Mouse (Mus musculus): ENCODE measurements at regions not wholly inside any gene's neighbourhood (a gene's known extent, or its start where the extent isn't known, plus 50 kb on each side); places are given as distances from the start of the nearest gene placed in this dataset.

- H3K36me3 ChIP-seq (ENCODE audit: control insufficient read depth, insufficient read depth, low read length, poor library complexity, severe bottlenecking): no peaks in the 10 kb centered on the region
- no peak overlapping the region for H3K4me3 ChIP-seq (ENCODE audit: low read depth, low read length)
- H3K27me3 ChIP-seq (ENCODE audit: control insufficient read depth, insufficient read depth, low read length, poor library complexity, severe bottlenecking): peaks cover 2% of the 10 kb centered on the region; the same call in 1 of the 2 replicates
- no peak overlapping the region for H3K27ac ChIP-seq (ENCODE audit: insufficient read depth, low read length)
- H3K9ac ChIP-seq (ENCODE audit: low read depth, poor library complexity, severe bottlenecking): no peak overlapping the region
- H3K4me1 ChIP-seq (ENCODE audit: control insufficient read depth, insufficient read depth, low read length): no peaks in the 10 kb centered on the region
- no peaks in the 10 kb centered on the region for H3K9me3 ChIP-seq (replicated peaks; ENCODE audit: control insufficient read depth, insufficient read depth, low read length, poor library complexity, severe bottlenecking)
- TF ChIP-seq CTCF (IDR thresholded peaks at IDR 0.05; ENCODE audit: low read depth, low read length) (no peak), POLR2A (IDR thresholded peaks at IDR 0.05; ENCODE audit: insufficient read depth, low read length) (no peak), EP300 (IDR thresholded peaks at IDR 0.05; ENCODE audit: insufficient read depth, low read depth, low read length) (no peak)
Observed at GRCm38 (mm10) chr8:103507068-103507467, 594.4 kb upstream of the Cdh5 start.

DNA sequence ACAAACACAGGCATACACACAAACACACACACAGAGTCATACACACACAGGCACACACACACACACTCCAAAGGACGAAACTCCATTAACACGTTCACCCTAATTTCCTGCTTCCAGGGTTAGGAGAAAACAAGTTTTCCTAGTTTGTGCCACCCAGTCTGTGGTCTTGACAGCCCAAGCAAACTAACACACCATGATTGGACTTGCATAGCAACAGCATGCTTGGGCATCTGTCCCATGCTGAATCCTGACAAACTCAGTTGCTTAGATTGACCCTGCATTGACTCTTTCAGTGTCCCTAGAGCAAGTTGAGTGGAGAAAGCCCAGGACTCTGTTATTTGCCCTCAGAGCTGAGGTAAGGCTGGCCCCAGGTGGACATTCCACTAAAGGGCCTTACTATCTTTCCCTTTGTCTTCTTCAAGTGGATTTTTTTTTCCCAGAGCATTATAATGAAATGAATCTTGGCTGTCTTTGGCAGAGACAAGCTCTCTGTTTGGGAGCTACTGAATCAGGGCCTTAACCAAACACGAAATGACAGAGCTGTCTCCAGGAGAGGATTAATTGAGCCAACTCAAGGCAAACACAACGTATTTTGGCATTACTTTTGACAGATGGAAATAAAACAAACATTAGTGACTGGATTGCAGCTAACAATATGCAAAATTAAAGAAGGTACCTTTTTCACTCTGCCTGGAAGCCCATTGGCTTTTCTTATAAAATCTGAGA is 581.1 kb upstream of the Cdh5 start:
- Histone ChIP-seq H3K36me3 (ENCODE audit: control insufficient read depth, insufficient read depth, low read length, poor library complexity, severe bottlenecking) (no peaks in the 10 kb centered on the region), H3K27me3 (ENCODE audit: control insufficient read depth, insufficient read depth, low read length, poor library complexity, severe bottlenecking) (no peaks in the 10 kb centered on the region), H3K9ac (ENCODE audit: low read depth, poor library complexity, severe bottlenecking) (no peak overlapping the region), H3K9me3 (replicated peaks; ENCODE audit: control insufficient read depth, insufficient read depth, low read length, poor library complexity, severe bottlenecking) (no peaks in the 10 kb centered on the region), H3K4me1 (ENCODE audit: control insufficient read depth, insufficient read depth, low read length) (no peaks in the 10 kb centered on the region), H3K27ac (ENCODE audit: insufficient read depth, low read length) (no peak overlapping the region), H3K4me3 (ENCODE audit: low read depth, low read length) (no peak overlapping the region)
- TF ChIP-seq EP300 (IDR thresholded peaks at IDR 0.05; ENCODE audit: insufficient read depth, low read depth, low read length) (no peak), CTCF (IDR thresholded peaks at IDR 0.05; ENCODE audit: low read depth, low read length) (no peak), POLR2A (IDR thresholded peaks at IDR 0.05; ENCODE audit: insufficient read depth, low read length) (no peak)

- Histone ChIP-seq H3K36me3 (ENCODE audit: control insufficient read depth, insufficient read depth, low read length, poor library complexity, severe bottlenecking) (no peaks in the 10 kb centered on the region), H3K9ac (ENCODE audit: low read depth, poor library complexity, severe bottlenecking) (no peak overlapping the region), H3K27me3 (ENCODE audit: control insufficient read depth, insufficient read depth, low read length, poor library complexity, severe bottlenecking) (no peaks in the 10 kb centered on the region), H3K4me1 (ENCODE audit: control insufficient read depth, insufficient read depth, low read length) (no peaks in the 10 kb centered on the region), H3K9me3 (replicated peaks; ENCODE audit: control insufficient read depth, insufficient read depth, low read length, poor library complexity, severe bottlenecking) (no peaks in the 10 kb centered on the region), H3K27ac (ENCODE audit: insufficient read depth, low read length) (no peak overlapping the region), H3K4me3 (ENCODE audit: low read depth, low read length) (no peak overlapping the region)
- TF ChIP-seq POLR2A (IDR thresholded peaks at IDR 0.05; ENCODE audit: insufficient read depth, low read length) (no peak), EP300 (IDR thresholded peaks at IDR 0.05; ENCODE audit: insufficient read depth, low read depth, low read length) (no peak), CTCF (IDR thresholded peaks at IDR 0.05; ENCODE audit: low read depth, low read length) (no peak)
Observed at GRCm38 (mm10) chr8:103530903-103531302, 570.5 kb upstream of the Cdh5 start.

DNA sequence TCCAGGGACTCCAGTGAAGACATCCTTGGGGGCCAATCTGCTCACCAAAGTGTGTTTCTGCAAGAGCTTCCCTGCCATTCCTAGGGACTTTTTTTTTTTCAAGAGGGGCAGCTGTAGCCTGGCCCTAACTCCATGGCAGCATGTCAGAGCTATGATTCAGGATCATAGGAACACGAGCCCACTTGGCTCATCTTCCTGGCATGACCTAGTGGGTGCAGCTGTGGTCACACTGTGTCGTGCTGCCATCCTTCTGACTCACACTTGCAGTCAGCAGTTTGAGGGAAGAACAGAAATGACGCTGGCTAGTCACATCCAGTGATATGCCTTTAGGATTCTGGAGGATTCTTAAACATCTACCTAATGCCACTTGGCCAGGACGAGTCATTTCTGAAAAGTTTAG is 566.5 kb upstream of the Cdh5 start:
- no peak overlapping the region for H3K4me3 ChIP-seq (ENCODE audit: low read depth, low read length)
- no peaks in the 10 kb centered on the region for H3K9me3 ChIP-seq (replicated peaks; ENCODE audit: control insufficient read depth, insufficient read depth, low read length, poor library complexity, severe bottlenecking)
- no peak for TF ChIP-seq CTCF (IDR thresholded peaks at IDR 0.05; ENCODE audit: low read depth, low read length)
- no peaks in the 10 kb centered on the region for H3K27me3 ChIP-seq (ENCODE audit: control insufficient read depth, insufficient read depth, low read length, poor library complexity, severe bottlenecking)
- no peaks in the 10 kb centered on the region for H3K4me1 ChIP-seq (ENCODE audit: control insufficient read depth, insufficient read depth, low read length)
- no peak overlapping the region for H3K9ac ChIP-seq (ENCODE audit: low read depth, poor library complexity, severe bottlenecking)
- no peaks in the 10 kb centered on the region for H3K36me3 ChIP-seq (ENCODE audit: control insufficient read depth, insufficient read depth, low read length, poor library complexity, severe bottlenecking)
- no peak overlapping the region for H3K27ac ChIP-seq (ENCODE audit: insufficient read depth, low read length)

DNA sequence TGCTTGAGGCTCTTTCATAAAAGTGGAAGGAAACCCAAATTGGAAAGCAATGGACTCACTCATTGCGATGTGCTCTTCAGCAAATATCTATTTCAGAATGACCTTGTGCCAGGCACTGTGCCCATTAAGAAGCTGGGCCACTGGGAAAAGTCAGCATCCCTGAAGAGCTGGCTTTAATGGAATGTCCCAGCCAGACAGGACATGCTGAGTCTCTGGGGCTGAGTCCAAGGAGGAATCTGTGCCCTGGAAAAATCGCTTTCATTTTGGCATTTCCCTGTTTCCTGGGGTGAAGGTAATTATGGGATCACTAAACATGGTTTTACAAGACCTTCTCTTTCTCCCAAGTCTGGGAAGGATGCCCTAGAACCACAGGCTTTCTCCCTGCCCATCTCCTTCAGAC is 564.6 kb upstream of the Cdh5 start:
- no peaks in the 10 kb centered on the region for H3K4me1 ChIP-seq (ENCODE audit: control insufficient read depth, insufficient read depth, low read length)
- TF ChIP-seq POLR2A (IDR thresholded peaks at IDR 0.05; ENCODE audit: insufficient read depth, low read length) (no peak), EP300 (IDR thresholded peaks at IDR 0.05; ENCODE audit: insufficient read depth, low read depth, low read length) (no peak), CTCF (IDR thresholded peaks at IDR 0.05; ENCODE audit: low read depth, low read length) (no peak)
- no peaks in the 10 kb centered on the region for H3K36me3 ChIP-seq (ENCODE audit: control insufficient read depth, insufficient read depth, low read length, poor library complexity, severe bottlenecking)
- H3K9ac ChIP-seq (ENCODE audit: low read depth, poor library complexity, severe bottlenecking): no peak overlapping the region
- H3K27ac ChIP-seq (ENCODE audit: insufficient read depth, low read length): no peak overlapping the region
- no peaks in the 10 kb centered on the region for H3K9me3 ChIP-seq (replicated peaks; ENCODE audit: control insufficient read depth, insufficient read depth, low read length, poor library complexity, severe bottlenecking)
- H3K4me3 ChIP-seq (ENCODE audit: low read depth, low read length): no peak overlapping the region
- no peaks in the 10 kb centered on the region for H3K27me3 ChIP-seq (ENCODE audit: control insufficient read depth, insufficient read depth, low read length, poor library complexity, severe bottlenecking)

GRCm38 (mm10) chr8:103541954-103542353 is 559.5 kb upstream of the Cdh5 start:
- no peak for TF ChIP-seq CTCF (IDR thresholded peaks at IDR 0.05; ENCODE audit: low read depth, low read length)
- Histone ChIP-seq H3K27ac (ENCODE audit: insufficient read depth, low read length) (no peak overlapping the region), H3K36me3 (ENCODE audit: control insufficient read depth, insufficient read depth, low read length, poor library complexity, severe bottlenecking) (no peaks in the 10 kb centered on the region), H3K4me1 (ENCODE audit: control insufficient read depth, insufficient read depth, low read length) (no peaks in the 10 kb centered on the region), H3K9ac (ENCODE audit: low read depth, poor library complexity, severe bottlenecking) (no peak overlapping the region), H3K9me3 (replicated peaks; ENCODE audit: control insufficient read depth, insufficient read depth, low read length, poor library complexity, severe bottlenecking) (no peaks in the 10 kb centered on the region), H3K4me3 (ENCODE audit: low read depth, low read length) (no peak overlapping the region), H3K27me3 (ENCODE audit: control insufficient read depth, insufficient read depth, low read length, poor library complexity, severe bottlenecking) (no peaks in the 10 kb centered on the region; the same call in 1 of the 2 replicates)
